Mouse (Mus musculus): ENCODE data around the gene Fblim1.
"Not testable (repeated sequence)": the region's sequence is repeated elsewhere in the genome, so short reads cannot be mapped to it uniquely, and the experiment has no call there.

Fblim1 gene

DNA sequence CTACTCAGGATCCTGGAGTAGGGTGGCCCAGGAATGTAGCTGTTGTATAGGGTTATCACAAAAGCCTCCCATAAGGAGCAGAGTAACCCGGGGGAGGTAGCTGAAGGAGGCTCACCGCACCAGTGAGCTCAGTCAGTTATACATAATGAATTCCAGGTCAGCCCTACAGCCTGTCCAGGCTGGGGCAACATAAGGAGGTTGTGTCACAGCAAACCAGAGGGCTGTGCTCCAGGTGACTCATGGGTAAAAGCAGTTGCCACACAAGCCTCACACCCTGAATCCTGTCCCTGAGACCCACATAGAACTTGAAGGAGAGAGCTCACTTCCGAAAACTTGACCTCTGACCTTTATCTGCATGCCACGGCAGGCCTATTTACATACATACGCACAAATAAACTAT is 36.9 kb downstream of the Fblim1 start:
- DNase-seq (ENCODE audit: low read depth, low spot score) = no peak

DNA sequence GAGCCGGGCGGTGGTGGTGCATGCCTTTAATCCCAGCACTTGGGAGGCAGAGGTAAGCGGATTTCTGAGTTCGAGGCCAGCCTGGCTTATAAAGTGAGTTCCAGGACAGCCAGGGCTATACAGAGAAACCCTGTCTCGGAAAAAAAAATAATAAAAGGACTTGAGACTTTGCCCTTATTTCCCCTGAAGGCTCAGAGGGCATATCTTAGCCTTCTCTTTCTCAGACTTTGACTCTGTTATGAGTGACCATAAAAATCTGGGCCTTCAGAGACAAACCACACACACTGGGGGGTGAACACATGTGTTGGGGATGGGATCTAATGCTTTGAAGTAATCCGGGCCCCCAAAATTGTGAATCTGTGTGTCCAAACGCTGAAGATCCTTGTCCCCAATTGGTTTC is 38.7 kb downstream of the Fblim1 start:
- not testable (repeated sequence) for DNase-seq (ENCODE audit: low read depth, low spot score)

DNA sequence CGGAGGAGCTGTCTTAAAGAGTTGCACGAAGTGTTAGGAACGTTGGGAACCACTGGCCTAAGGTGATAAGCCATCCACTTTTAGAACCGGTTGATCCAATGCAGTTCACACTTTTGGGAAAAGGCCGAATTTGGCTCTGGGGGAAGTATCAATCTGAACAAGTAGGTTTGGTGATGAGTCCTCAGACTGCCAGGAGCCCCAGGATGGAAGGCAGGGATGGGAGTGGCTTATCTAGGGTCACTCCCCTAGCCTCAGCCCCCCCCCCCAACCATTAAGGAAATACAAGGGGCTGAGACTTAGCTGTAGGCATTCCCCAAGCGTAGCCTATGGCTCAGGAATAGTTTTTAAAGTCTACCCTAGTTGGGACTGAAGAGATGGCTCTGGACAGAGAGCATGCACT is 39.7 kb downstream of the Fblim1 start:
- no peak for DNase-seq (ENCODE audit: low read depth, low spot score)

DNA sequence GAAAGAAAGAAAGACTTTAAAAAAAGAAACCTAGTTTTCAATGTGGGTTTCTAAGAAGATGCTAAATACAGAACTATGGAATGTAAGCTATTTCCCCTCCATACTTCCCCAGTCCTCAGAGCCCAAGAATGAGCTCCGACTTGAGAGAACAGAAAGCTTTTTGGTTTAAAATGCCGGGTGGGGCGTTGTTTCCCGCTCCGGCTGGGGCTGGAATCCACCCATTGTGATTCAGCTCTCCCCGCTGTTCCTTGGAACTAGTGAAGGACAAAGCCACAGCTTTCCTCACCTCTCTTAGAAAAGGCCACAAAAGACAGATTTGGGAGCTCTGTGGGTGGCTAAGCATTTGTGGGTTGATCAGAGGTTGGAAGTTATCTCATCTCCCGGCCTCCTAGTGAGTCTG is 40.6 kb downstream of the Fblim1 start:
- DNase-seq (ENCODE audit: low read depth, low spot score) = no peak

DNA sequence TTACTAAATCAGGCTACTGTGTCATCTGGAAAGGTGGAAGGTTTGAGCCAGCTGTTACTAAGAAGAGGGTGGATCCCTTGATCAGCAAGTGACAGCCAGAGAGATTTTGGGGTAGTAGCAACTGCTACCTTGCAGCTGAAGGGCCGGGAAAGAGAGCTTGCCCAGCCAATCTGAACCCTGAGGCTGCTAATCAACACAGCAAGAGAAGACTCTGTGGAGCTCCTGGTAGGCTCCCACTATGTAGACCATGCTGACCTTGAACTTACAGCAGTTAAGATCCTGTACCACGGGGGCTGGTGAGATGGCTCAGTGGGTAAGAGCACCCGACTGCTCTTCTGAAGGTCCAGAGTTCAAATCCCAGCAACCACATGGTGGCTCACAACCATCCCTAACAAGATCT is 41.2 kb downstream of the Fblim1 start:
- no peak for DNase-seq (ENCODE audit: low read depth, low spot score)

DNA sequence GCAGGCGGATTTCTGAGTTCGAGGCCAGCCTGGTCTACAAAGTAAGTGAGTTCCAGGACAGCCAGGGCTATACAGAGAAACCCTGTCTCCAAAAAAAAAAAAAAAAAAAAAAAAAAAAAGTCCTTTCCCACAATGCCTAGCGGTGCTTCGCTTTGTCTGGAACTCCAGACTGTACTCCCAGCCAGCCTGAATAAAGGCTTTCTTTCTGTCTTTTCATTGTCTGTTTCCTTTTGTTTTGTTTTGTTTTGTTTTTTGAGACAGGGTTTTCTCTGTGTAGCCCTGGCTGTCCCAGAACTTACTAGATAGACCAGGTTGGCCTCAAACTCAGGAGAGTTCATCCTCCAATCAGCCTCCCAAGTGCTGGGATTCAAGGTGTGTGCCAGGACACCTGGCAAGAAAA is 41.7 kb downstream of the Fblim1 start:
- no peak for DNase-seq (ENCODE audit: low read depth, low spot score)

DNA sequence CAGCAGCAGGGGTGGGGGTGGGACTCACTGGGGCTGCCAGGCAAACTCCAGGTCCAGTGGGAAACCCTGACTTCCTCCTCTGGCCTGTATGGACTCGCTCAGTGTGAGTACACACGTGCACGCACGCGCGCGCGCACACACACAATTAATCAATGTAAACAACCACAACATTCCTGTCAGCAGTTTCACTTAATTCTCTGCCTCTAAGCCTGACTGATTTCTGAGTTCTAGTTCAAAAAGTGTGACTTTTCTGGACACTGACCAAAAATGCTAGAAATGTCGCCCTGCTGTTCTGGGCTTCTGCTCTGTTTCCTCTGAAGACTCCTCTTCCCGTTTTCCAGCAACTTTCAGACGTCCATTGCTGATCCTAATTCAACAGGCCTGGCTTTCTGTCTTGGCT is 43.6 kb downstream of the Fblim1 start:
- DNase-seq (ENCODE audit: low read depth, low spot score) = no peak

DNA sequence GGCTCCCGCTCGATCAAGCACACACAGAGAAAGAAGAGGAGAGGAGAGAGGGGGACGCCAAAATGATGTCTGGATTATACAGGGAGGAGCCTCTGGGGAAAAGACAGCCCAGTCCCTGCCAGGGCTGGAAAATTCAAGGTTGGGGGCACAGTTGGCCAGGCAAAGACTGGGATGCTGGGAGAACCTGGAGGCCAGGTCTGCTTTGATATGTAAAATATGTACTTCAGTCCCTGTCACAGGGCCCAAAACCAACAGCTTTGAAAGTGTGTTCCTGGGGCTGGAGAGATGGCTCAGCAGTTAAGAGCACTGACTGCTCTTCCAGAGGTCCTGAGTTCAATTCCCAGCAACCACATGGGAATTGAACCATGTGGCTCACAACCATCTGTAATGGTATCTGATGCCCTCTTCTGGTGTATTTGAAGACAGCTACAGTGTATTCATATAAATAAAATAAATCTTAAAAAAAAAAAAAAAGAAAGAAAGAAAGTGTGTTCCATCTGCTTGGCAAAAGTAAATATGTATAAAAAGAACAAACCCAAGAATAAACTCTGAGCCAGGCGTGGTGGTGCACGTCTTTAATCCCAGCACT is 44.5 kb downstream of the Fblim1 start:
- not testable (repeated sequence) for DNase-seq (ENCODE audit: low read depth, low spot score)

DNA sequence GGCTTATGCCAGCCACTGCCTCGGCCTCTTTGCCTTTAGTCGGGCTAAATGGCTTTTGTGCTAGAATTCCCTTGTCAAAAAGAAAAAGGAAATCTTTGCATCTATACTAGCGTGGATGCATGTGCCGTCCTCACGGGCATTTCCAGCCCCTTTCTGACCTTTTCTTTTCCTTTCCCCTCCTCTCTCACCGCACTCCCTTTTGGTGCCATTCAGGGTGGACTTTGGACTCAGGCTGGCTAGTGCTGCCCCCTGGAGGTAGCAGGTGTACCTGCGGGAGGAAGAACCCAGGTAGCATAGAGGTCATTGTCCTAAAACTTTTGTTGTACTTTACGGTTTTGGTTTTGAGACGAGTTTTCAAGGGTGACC is 46.0 kb downstream of the Fblim1 start:
- no peak for DNase-seq (ENCODE audit: low read depth, low spot score)

DNA sequence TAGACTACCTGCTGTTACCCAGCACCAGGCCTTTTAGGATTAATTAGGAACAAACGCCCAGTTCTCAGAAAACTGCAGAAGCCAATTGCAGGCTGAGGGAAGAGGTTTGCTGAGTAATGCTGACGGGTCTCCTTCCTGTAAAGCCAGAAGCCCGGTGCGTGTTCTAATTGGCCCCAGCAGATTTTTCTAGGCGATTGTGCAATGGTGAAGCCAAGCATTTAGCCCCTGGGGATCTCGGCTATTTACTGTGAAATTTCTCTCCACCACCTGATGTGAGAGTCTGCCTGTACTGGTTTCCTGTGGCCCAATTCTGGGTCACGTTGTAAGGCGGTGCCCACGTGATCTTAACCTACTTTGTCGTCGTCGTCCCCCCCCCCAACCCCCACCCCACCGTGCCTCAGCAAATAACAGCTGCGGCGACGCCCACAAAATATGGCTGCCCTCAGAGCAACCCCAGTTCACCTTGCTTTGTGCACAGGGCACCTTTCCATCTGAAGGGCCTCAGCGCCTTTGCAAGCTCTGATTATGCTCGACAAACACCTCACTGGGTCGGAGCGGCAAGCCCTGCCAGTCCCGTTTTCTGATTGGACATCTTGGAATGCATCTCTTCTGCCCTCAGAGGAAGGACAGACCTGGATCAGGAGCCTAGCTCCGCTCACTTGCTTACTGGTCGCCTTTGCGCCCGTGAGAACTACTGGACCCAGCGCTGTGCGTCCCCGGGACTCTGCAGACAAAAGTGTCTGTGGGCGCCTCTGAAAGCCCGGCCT is 46.6 kb downstream of the Fblim1 start:
- DNase-seq (ENCODE audit: low read depth, low spot score) = peak; percentile 75

DNA sequence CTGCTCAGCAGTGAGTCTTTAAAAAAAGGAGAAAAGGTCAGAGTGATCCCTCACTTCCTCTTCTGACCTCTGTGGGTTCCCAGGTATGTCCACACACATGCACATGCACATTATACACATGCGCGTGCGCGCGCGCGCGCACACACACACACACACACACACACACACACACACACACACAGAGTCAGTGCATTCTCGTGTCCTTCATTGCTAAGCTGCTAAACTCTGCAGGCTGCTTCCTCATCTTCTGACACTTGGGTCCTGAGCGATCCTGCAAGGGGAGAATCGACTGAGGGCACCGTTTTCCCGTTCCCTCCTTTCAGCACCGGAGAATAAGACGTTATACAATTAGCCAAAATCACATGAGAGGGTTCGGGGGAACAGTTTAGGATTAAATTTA is 47.2 kb downstream of the Fblim1 start:
- no peak for DNase-seq (ENCODE audit: low read depth, low spot score)

DNA sequence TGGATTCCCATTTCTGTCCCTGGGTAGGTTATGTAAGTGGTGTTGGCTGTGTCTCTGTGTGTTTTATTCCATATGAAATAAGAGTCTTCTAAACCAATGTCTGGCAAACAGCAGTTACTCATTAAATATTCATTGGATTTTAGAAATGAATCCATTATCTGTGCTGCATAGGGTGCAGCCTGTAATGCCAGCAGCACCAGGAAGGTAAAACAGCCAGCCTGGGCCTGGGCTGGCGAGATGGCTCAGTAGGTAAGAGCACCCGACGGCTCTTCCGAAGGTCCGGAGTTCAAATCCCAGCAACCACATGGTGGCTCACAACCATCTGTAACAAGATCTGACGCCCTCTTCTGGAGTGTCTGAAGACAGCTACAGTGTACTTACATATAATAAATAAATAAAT is 49.7 kb downstream of the Fblim1 start:
- not testable (repeated sequence) for DNase-seq (ENCODE audit: low read depth, low spot score)

DNA sequence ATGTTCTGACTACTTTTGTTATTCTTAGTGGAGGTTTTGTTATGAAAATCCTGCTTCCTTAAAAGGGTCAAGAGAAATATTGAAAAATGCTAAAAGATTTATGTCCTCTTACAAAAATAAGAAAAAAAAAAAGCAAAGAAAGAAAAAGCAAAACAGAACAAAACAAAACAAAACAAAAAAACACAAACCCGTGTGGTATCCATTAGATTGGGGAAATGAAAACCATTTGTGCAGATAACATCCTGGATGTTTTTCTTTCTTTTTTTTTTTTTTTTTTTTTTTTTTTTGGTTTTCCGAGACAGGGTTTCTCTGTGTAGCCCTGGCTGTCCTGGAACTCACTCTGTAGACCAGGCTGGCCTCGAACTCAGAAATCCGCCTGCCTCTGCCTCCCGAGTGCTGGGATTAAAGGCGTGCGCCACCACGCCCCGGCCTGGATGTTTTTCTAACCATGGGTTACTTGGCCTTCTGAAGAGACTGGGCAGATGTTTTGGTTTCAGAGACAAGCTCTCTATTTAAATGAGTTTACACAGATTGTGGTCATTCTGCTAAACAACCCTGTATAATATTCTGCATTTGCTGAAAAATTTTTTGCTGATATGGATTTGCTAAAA is 51.5 kb downstream of the Fblim1 start:
- DNase-seq (ENCODE audit: low read depth, low spot score) = not testable (repeated sequence)

DNA sequence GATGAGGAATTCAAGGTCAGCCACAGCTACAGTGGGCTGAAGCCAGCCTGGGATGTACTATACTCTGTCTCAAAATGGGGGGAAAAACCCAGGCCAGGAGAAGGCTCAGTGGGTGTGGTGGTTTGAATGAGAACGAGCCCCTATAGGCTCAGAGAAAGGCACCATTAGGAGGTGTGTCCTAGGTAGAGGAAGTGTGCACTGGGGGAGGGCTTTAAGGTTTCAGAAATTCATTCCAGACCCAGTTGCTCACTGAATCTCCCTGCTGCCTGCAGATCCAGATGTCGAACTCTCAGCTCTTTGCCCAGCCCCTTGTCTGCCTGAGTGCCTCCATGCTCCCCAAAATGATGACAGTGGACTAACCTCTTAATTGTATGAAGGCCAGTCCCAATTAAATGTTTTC is 53.4 kb downstream of the Fblim1 start:
- no peak for DNase-seq (ENCODE audit: low read depth, low spot score)

DNA sequence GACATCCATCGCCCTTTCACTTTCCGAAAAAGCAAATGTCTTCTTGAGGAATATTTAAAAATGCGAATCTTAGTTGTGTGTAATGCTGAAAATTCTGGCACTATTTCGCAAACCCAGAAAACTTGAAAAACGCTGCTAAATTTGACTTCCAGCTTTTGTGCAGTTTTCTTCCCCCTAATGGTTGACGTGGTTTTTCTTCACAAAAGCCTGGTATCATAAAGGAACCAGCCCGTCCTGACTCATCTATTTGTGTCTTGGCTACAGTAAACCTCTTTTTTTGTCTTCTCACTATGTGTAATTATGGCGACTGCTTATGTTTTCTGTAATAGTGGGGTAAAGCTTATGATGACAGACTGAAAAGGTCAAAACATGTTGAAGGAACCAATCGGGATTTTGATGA is 58.6 kb downstream of the Fblim1 start:
- no peak for DNase-seq (ENCODE audit: low read depth, low spot score)

DNA sequence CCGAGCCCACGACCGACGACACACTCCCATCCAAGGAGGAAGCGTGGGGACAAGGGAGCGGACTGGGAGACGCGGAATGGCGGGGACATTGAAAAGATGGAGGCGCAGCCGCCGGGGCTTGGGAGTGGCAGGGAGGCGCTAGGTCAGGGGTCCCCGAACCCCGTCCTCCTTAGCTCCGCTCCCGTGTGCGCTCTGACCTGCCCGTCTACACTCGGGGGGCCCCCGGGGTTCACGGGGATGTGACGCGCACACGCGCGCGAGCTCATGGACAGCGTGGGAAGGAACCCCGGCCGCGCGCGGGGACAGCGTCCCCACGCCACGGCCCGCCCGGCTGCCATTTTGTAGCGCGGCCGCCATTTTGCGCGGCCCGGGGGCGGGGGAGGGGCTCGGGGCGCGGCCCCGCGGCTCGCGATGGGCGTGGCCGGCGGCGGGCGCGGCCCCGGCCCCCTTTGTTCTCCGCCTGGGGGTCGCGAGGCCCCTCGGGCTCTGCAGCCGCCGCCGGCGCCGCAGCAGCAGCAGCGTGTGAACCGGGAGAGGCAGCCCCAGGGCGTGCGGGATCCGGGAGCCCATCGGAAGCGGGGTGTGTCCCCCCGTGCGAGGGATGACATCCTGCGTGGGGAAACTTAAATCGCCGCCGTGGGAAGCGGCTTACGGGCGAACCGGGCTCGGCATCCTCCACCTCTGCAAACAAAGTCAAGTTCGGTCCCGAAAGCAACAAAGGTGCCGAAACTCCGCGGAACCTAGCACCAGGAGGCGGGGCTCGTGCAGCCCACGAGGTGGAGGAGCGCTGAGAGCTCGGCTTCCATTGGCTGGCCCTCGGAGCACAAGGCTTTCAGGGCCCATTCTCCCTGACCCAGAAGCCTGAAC is 59.3 kb downstream of the Fblim1 start:
- peak; percentile 81 for DNase-seq (ENCODE audit: low read depth, low spot score)

DNA sequence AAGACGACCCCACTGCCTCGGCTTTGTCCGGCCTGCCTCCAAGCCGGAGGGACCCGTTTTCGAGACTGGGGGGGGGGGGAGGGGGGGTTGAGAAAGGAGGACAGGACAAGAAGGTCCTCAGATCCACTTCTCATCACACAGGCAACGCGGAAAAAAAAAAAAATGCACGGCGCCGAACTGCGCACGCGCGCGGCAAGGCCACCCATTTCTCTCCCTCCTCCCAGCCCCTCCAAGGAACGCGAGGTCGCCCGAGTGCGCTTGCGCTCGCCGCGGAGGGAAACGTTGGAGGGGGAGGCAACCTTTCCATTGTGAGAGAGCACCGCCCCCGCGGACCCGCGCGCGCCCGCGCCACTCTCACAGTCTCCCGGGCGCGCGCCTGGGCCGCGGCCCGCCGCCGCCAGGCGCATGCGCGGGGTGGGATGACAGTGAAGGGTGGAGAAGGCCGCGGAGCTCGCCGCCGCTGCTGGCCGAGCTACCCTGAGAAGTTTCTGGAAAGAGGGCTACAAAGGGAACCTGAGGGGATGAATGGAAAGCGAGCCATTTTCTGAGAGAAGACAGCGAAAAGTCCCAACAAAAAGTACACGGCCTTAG is 60.1 kb downstream of the Fblim1 start:
- peak; percentile 98 for DNase-seq (ENCODE audit: low read depth, low spot score)

DNA sequence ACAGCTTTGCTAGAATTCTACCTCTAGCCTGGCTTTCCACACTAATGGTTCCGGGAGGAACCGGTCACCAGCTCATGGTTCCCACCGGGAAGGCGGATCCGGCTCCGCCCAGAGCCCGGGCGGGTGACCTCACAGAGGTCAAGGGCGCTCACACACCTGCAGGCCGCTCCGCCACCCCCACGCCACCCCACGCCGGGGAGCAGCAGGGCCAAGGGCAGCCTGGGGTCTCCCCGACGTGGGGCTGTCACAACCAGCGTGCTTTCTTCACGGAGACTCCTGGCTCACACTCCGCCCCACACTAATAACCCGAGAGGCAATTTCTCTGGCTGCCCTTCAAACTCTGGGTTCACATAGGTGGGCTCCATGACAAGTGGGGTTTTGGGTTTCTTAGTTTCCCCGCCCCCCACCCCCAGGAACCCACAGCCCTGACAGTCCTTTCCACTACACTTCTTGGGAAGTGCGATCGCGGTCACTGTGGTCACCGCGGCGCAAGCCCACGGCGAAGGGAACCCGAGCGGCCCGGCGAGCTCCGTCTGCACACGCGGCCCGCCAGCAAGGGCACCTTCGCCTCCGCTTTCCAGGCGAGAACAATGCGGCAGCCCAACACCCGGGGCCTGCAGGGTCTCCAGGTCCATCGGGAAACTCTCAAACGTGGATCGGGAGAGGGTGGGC is 60.7 kb downstream of the Fblim1 start:
- no peak for DNase-seq (ENCODE audit: low read depth, low spot score)

DNA sequence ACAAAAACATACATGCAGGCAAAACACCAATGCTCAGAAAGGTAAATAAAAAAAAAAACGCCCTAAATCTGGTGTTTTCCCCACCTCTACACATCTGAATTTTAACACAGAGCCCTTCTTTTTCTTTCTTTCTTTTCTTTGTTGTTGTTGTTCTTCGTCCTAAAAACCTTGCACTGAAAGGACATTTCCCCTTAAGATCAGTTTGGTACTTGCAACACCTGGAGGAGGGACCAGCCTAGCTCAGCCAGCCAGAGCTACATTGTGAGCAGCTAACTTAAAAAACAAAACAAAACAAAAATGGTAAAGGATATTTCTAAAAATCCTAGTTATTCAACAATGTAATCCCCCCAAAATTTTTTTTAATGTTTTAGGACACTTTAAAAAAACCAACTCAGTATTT is 61.4 kb downstream of the Fblim1 start:
- no peak for DNase-seq (ENCODE audit: low read depth, low spot score)

DNA sequence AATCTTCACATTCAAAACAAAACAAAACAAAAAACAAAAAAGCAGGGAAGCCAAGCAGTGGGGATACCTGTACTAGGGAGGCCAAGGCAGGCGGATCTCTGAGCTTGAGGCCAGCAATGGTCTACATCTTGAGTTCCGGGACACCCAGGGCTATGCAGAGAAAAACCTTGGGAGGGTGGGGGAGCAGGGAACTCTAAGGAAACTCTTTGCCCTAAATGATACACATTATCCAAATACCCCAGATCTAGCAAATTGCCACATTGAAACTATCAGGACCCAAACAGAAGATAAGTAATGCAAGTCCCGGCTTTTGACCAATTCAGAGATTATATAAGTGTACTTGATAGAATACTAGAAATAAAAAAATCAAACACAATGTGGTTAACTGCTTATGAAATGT is 62.3 kb downstream of the Fblim1 start:
- DNase-seq (ENCODE audit: low read depth, low spot score) = no peak

DNA sequence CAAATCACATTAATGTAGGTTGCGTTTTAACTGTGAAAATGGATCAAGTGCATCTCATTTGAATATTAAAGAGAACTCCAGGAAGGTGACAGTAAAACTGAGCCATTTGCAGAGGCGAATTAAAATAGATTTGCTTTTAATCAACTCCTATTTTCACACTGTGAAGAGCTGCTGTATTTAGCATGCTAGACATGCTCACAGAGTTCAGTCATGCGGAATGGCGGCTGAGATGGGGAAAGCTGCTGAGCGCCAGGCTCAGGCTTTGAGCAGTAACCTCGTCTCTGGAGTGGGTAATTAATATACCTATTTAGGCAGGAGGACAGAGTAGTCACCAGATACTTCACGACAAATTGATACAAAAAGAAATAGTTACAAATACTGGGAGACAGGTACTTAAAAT is 64.0 kb downstream of the Fblim1 start:
- DNase-seq (ENCODE audit: low read depth, low spot score) = no peak
